Mouse (Mus musculus) hindbrain, embryonic 11.5 days (tissue): Measurements from ENCODE around the gene Gm5269. TPM values are rescaled to one million over a fixed set of nuclear protein-coding genes. Genes with fewer than 3 reads are reported as not detected.

Experiments used
- ATAC-seq: fragments of 200-750 bp; cut with Nextera tagmentation; 2 replicates; pipeline ENCODE4 v1.8.0; 2017; ENCODE audit warnings: mild to moderate bottlenecking, moderate TSS enrichment, moderate library complexity; ENCODE audit not compliant: low FRiP score
- DNase-seq: peaks from one replicate; pipeline ENCODE4 v3.0.0-alpha.2; 2015; ENCODE audit warnings: low spot score
- H3K27ac ChIP-seq: fragments of 300-500 bp; sonication (generic); 2 replicates; pipeline ENCODE4 v1.5.1; 2014; ENCODE audit warnings: mild to moderate bottlenecking, low read depth, low read length
- H3K27me3 ChIP-seq: fragments of 300-500 bp; sonication (generic); 2 replicates; pipeline ENCODE4 v1.6.1; 2014; ENCODE audit warnings: mild to moderate bottlenecking, low read length, moderate library complexity, mixed read lengths; ENCODE audit not compliant: control insufficient read depth, insufficient read depth
- H3K36me3 ChIP-seq: fragments of 300-500 bp; sonication (generic); 2 replicates; pipeline ENCODE4 v1.6.1; 2014; ENCODE audit warnings: mild to moderate bottlenecking, low read length, moderate library complexity, mixed read lengths; ENCODE audit not compliant: control insufficient read depth, insufficient read depth
- H3K4me1 ChIP-seq: fragments of 300-500 bp; sonication (generic); replicated peaks from 2 replicates; pipeline ENCODE4 v1.6.1; 2014; ENCODE audit warnings: low read length, mixed read lengths; ENCODE audit not compliant: control insufficient read depth, insufficient read depth
- H3K4me2 ChIP-seq: fragments of 300-500 bp; sonication (generic); replicated peaks from 2 replicates; pipeline ENCODE4 v1.6.1; 2014; ENCODE audit warnings: mild to moderate bottlenecking, low read depth, low read length
- H3K4me3 ChIP-seq: fragments of 300-500 bp; sonication (generic); 2 replicates; pipeline ENCODE4 v1.5.1; 2014; ENCODE audit warnings: low read depth, low read length
- H3K9ac ChIP-seq: fragments of 300-500 bp; sonication (generic); 2 replicates; pipeline ENCODE4 v1.6.1; 2014; ENCODE audit warnings: low read depth, low read length
- H3K9me3 ChIP-seq: fragments of 300-500 bp; sonication (generic); 2 replicates; pipeline ENCODE4 v1.6.1; 2016; ENCODE audit warnings: low read length; ENCODE audit not compliant: control insufficient read depth
- WGBS: fragments of 180-500 bp; shearing (Covaris S2); extraction: QIAGEN DNeasy Blood & Tissue Kit; methylation state at CpG from one replicate; pipeline ENCODE4 v1.1.7; 2014; 5-methylcytosine and 5-hydroxymethylcytosine counted together
- polyA plus RNA-seq: library from polyadenylated mRNA; unstranded; fragments of >200 nt; fragmentation: Nextera tagmentation; extraction: Ambion mirVana; gene quantifications from 2 replicates; pipeline ENCODE4 v1.2.1, GENCODE M21; 2014

Gene Gm5269
- polyA plus RNA-seq, result not detected in 2 replicates

DNA sequence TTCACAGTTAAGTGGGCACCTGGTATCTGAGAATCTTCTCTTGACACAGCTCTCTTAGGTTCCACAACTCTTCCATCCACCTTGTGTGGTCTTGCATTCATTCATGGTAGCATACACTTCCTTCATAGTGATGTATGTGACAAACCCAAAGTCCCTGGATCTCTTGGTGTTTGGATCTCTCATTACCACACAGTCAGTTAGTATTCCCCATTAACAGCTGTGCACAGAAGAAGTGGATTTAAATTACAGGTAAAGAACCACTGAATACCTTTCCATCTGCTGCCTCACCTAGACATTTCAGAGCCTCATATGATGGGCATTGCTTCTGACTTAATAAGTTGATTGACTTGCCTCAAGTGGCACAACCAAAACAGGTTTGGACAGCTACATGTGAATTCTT lies at the start of gene Gm5269:
Gm5269 (minus strand) TSS at position 101 of the 400 bp plus-strand sequence.
- Histone ChIP-seq H3K4me3 (no peak within 1 kb of the TSS), H3K27ac (no peak within 1 kb of the TSS), H3K27me3 (no peaks in the 10 kb centered on the region), H3K9me3 (no peaks in the 10 kb centered on the region), H3K9ac (no peak within 1 kb of the TSS), H3K4me1 (no peaks in the 10 kb centered on the region), H3K4me2 (no peak within 1 kb of the TSS), H3K36me3 (no peaks in the 10 kb centered on the region)
- ATAC-seq (no peak), DNase-seq (no peak)

DNA sequence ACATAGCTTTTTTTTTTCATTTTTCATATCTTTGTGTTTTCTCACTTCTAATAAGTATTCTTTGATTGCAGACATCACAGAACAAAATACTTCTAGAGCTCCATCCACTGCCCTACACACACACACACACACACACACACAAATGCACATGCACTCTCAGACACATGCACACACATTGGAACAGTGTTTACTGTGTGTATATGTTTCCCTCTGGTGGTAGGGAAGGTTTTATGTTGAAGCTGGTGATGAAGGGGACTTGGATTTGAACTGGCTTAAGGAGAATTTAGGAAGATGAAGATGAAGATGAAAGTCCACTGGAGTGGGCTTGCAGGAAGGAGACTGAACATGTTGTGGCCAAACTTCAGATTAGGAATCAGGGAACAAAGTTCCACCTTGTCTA lies 41.1 kb upstream of the Gm5269 start:
- DNase-seq (no peak), ATAC-seq (no peak)
- H3K27me3 ChIP-seq, result peaks cover 2% of the 10 kb centered on the region; the same call in 1 of the 2 replicates
- no peak overlapping the region for H3K4me3 ChIP-seq
- H3K9me3 ChIP-seq, result no peaks in the 10 kb centered on the region
- H3K9ac ChIP-seq, result no peak overlapping the region
- no peaks in the 10 kb centered on the region for H3K4me1 ChIP-seq
- no peaks in the 10 kb centered on the region for H3K36me3 ChIP-seq
- H3K27ac ChIP-seq, result no peak overlapping the region
- H3K4me2 ChIP-seq, result no peak overlapping the region

DNA sequence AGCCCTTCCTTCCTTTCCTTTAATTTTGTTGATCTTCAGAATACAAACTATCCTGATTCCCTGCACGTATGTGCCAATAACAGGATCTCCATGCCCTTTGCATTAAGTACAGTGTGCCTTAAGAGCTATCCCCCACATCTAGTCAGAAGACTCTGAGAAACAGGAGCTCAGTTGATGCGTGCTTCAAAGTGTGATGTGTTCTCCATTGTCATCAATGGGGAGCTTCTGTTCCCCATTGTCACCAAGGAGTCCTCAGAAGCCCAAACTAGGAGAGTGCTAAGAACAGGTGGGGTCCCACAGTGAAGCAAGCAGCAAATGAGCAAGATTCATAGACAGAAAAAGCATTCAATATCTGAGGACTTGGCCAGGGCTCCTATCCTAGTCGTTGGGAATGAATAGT lies 36.8 kb upstream of the Gm5269 start:
- H3K36me3 ChIP-seq, result no peaks in the 10 kb centered on the region
- ATAC-seq (no peak), DNase-seq (no peak)
- no peak overlapping the region for H3K4me2 ChIP-seq
- H3K4me3 ChIP-seq, result no peak overlapping the region
- WGBS, result 46% methylated on average over 3 of the region's 3 CpGs
- H3K9me3 ChIP-seq, result no peaks in the 10 kb centered on the region
- H3K27ac ChIP-seq, result no peak overlapping the region
- peaks cover 3% of the 10 kb centered on the region; the same call in 1 of the 2 replicates for H3K27me3 ChIP-seq
- no peaks in the 10 kb centered on the region for H3K4me1 ChIP-seq
- H3K9ac ChIP-seq, result no peak overlapping the region

GRCm38 (mm10) chr1:45926393-45926763 lies 36.3 kb upstream of the Gm5269 start, which contains the start of gene Slc40a1:
Gene Slc40a1, minus strand, starts transcription at chr1:45926523.
- peaks cover 3% of the 10 kb centered on the region; the same call in 1 of the 2 replicates for H3K27me3 ChIP-seq
- no peaks in the 10 kb centered on the region for H3K36me3 ChIP-seq
- peak within 1 kb of the TSS; percentile 62 for H3K4me2 ChIP-seq
- no peaks in the 10 kb centered on the region for H3K4me1 ChIP-seq
- H3K9ac ChIP-seq, result peak within 1 kb of the TSS; percentile 37
- WGBS, result 19% methylated on average over 9 of the region's 9 CpGs
- no peak for ATAC-seq
- DNase-seq, result peak; percentile 35
- H3K27ac ChIP-seq, result no peak within 1 kb of the TSS
- no peaks in the 10 kb centered on the region for H3K9me3 ChIP-seq
- H3K4me3 ChIP-seq, result peak within 1 kb of the TSS; percentile 49

DNA sequence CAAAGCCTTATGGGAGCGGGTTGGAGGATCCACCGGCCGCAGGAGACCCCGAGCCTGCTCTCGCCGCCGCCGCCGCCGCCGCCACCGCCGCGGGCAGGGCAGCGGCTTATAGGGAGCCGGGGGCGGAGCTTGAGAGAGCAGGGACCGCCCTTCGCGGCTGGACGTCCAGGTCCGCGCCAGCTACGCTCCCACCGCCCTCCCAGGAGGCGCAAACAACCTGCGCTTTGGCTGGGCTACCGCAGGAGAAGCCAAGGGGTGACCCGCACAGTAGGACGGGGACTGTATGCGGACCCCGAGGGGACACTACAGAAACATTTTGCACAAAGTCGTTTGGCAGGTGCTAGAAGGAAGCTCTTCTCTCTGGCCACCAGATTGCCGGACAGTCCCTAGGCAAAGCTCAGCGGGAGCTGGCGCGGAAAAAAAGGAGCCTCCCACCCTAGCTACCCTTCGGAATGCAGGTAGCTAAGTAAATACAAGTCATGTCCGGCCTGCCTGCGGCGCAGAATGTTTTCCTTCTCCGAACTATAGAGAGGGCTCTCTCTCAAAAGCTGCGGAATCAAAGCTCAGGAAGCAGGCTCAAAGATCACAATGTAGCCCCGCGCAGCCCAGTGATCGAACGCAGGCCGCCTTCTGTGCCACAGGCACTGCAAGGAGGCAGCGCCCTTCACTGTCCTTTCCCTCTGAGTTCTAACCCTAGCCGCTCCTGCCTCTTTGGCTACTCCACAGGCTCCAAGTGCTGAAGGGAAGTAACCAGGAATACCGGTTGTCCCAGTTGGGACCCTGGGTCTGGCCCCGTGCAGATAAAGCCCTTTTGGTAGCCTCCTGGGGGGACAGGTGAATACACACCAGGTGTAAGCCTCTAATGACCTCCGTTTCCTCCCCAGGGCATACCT lies 35.7 kb upstream of the Gm5269 start:
- ATAC-seq (peak; percentile 98), DNase-seq (peak; percentile 89)
- peak overlapping the region; percentile 62 for H3K4me2 ChIP-seq
- WGBS, result under 1% methylated on average over 53 of the region's 53 CpGs
- H3K9me3 ChIP-seq, result no peaks in the 10 kb centered on the region
- no peaks in the 10 kb centered on the region for H3K4me1 ChIP-seq
- peak overlapping the region; percentile 37 for H3K9ac ChIP-seq
- no peak overlapping the region for H3K27ac ChIP-seq
- H3K4me3 ChIP-seq, result peak overlapping the region; percentile 49
- peaks cover 3% of the 10 kb centered on the region; the same call in 1 of the 2 replicates for H3K27me3 ChIP-seq
- H3K36me3 ChIP-seq, result no peaks in the 10 kb centered on the region

DNA sequence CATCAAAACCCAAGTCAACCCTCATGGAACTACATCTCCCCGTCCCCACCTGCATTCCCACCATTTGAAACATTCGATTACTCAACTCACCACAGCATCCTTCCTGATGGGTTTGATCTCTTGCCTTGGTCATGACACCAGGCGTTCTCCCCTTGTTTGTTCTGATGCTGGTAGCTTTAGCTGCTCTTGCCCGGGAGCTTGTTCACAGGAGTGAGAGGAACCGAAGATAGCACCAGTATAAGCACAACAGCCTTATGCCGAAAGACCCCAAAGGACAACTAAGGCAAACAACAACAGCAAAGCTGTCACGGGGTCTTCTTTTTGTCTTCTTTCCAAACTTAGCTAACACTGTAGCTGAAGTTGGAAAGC lies 35.0 kb upstream of the Gm5269 start:
- DNase-seq (no peak), ATAC-seq (peak; percentile 71; the same call in 1 of the 2 replicates)
- peak overlapping the region; percentile 37; the same call in 1 of the 2 replicates for H3K9ac ChIP-seq
- 16% methylated on average over 7 of the region's 7 CpGs for WGBS
- H3K27ac ChIP-seq, result no peak overlapping the region
- peak overlapping the region; percentile 49 for H3K4me3 ChIP-seq
- no peaks in the 10 kb centered on the region for H3K4me1 ChIP-seq
- no peaks in the 10 kb centered on the region for H3K9me3 ChIP-seq
- H3K27me3 ChIP-seq, result peaks cover 3% of the 10 kb centered on the region; the same call in 1 of the 2 replicates
- H3K36me3 ChIP-seq, result no peaks in the 10 kb centered on the region
- peak overlapping the region; percentile 62 for H3K4me2 ChIP-seq

GRCm38 (mm10) chr1:45924516-45924915 lies 34.4 kb upstream of the Gm5269 start:
- H3K27ac ChIP-seq, result no peak overlapping the region
- ATAC-seq (no peak), DNase-seq (no peak)
- WGBS, result 73% methylated on average over 7 of the region's 7 CpGs
- no peak overlapping the region for H3K4me3 ChIP-seq
- H3K4me2 ChIP-seq, result no peak overlapping the region
- no peaks in the 10 kb centered on the region for H3K36me3 ChIP-seq
- H3K9ac ChIP-seq, result no peak overlapping the region
- no peaks in the 10 kb centered on the region for H3K4me1 ChIP-seq
- no peaks in the 10 kb centered on the region for H3K9me3 ChIP-seq
- peaks cover 3% of the 10 kb centered on the region; the same call in 1 of the 2 replicates for H3K27me3 ChIP-seq

GRCm38 (mm10) chr1:45923306-45923705 lies 33.2 kb upstream of the Gm5269 start:
- DNase-seq (no peak), ATAC-seq (no peak)
- no peak overlapping the region for H3K4me2 ChIP-seq
- peaks cover 3% of the 10 kb centered on the region; the same call in 1 of the 2 replicates for H3K27me3 ChIP-seq
- no peak overlapping the region for H3K4me3 ChIP-seq
- H3K4me1 ChIP-seq, result no peaks in the 10 kb centered on the region
- no peaks in the 10 kb centered on the region for H3K36me3 ChIP-seq
- H3K9ac ChIP-seq, result no peak overlapping the region
- H3K27ac ChIP-seq, result no peak overlapping the region
- WGBS, result 73% methylated on average over 4 of the region's 4 CpGs
- no peaks in the 10 kb centered on the region for H3K9me3 ChIP-seq

DNA sequence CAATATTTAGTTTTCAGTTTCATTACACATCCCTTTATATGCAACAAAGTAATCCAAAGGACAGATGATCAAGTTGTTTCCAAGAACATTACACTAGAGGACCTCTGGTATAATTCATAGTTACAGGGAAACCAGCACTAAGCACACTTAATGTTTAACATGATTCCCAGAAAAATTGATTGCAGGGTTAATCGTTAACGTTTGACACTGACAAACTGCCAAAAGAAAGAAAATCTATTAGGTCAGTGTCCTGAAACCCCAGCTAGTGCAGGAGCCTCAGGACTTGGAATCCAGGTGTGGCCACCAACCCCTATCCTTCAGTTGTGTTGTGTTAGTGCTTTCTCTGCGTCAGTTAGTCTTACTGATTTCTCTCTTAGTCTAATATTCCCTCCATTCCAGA lies 30.6 kb upstream of the Gm5269 start:
- 93% methylated on average over 3 of the region's 3 CpGs for WGBS
- no peaks in the 10 kb centered on the region for H3K9me3 ChIP-seq
- no peaks in the 10 kb centered on the region for H3K27me3 ChIP-seq

More for the DNA sequence above, 30.6 kb upstream of the Gm5269 start:
- H3K9ac ChIP-seq, result no peak overlapping the region
- no peaks in the 10 kb centered on the region for H3K36me3 ChIP-seq
- DNase-seq, result no peak
- H3K4me1 ChIP-seq, result no peaks in the 10 kb centered on the region
- no peak overlapping the region for H3K4me3 ChIP-seq
- H3K27ac ChIP-seq, result no peak overlapping the region
- H3K4me2 ChIP-seq, result no peak overlapping the region
- ATAC-seq, result no peak
